Mouse (Mus musculus): ENCODE data around the gene Wdr6. TPM values are rescaled to one million over a fixed set of nuclear protein-coding genes. Genes with fewer than 3 reads are reported as not detected.

Wdr6 gene
- polyA plus RNA-seq, 1 experiment, result 97.4 TPM

DNA sequence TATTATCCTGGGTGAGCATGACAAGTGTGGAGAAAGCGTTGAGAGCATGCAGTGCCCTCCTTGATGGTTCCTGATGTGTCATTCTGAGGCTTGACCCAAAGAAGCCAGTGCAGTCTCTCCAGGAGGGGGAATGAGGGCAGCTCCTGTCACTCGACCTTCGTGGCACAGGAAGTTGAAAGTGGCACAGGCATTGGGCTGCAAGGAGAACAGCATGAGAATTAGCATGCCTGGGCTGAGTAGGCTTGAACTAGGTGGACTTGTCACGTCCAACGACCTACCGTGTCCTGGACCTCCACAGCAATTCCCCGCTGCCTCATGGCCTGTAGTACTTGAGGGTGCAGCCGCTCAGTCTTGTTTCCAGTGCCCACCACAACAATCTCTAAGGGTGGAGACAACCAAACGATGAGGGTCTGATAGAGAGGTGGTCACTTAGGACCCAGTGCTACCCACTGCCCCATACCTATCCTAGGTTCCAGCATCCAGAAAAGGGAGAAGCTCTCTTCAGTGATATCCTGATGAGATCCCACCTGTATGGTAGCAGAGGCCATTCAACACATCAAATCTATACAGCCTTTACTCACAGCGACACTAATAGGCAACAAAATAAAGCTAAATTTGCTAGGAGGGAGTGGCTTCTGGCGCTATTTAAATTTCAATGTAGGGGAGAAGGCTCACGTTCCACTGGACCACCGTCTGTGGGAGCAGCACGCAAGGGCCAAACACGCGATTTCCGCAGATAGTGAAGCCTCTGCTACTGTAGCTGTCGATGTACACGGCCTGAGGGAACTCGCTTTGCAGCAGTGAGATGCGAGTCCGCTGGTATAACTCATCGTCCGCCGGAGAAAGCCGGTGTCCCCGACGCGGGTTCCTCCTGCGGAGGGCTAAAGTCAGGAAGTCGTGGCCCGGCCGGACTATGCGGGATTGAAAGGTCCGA, 12.4 kb downstream of the Wdr6 start:
- peaks cover 10% of the 10 kb centered on the region for H3K4me1 ChIP-seq (ENCODE audit: control insufficient read depth, insufficient read depth, low read length)
- H3K4me3 ChIP-seq (replicated peaks; ENCODE audit: insufficient read depth, low read depth, low read length), result peak overlapping the region; percentile 92
- H3K27ac ChIP-seq (ENCODE audit: insufficient read depth, low read length), result peak overlapping the region; percentile 34
- TF ChIP-seq CTCF (IDR thresholded peaks at IDR 0.05; ENCODE audit: borderline replicate concordance, insufficient read depth, low read depth, low read length) (no peak), POLR2A (IDR thresholded peaks at IDR 0.05; ENCODE audit: borderline replicate concordance, insufficient read depth, low read length) (no peak)
- 10% methylated on average over 35 of the region's 35 CpGs for WGBS
- no peaks in the 10 kb centered on the region for H3K27me3 ChIP-seq (ENCODE audit: control insufficient read depth, insufficient read depth, low read length)
- no peak for DNase-seq

- no peak for DNase-seq
- Histone ChIP-seq H3K4me1 (ENCODE audit: control insufficient read depth, insufficient read depth, low read length) (peaks cover 10% of the 10 kb centered on the region), H3K4me3 (replicated peaks; ENCODE audit: insufficient read depth, low read depth, low read length) (no peak overlapping the region), H3K27me3 (ENCODE audit: control insufficient read depth, insufficient read depth, low read length) (no peaks in the 10 kb centered on the region), H3K27ac (ENCODE audit: insufficient read depth, low read length) (no peak overlapping the region)
- TF ChIP-seq POLR2A (IDR thresholded peaks at IDR 0.05; ENCODE audit: borderline replicate concordance, insufficient read depth, low read length) (no peak), CTCF (IDR thresholded peaks at IDR 0.05; ENCODE audit: borderline replicate concordance, insufficient read depth, low read depth, low read length) (no peak)
- WGBS, result 79% methylated on average over 7 of the region's 7 CpGs
Measured at GRCm38 (mm10) chr9:108564131-108564530, 14.4 kb downstream of the Wdr6 start.

GRCm38 (mm10) chr9:108563671-108564070, 14.9 kb downstream of the Wdr6 start:
- TF ChIP-seq POLR2A (IDR thresholded peaks at IDR 0.05; ENCODE audit: borderline replicate concordance, insufficient read depth, low read length) (no peak), CTCF (IDR thresholded peaks at IDR 0.05; ENCODE audit: borderline replicate concordance, insufficient read depth, low read depth, low read length) (no peak)
- H3K4me1 ChIP-seq (ENCODE audit: control insufficient read depth, insufficient read depth, low read length), result peaks cover 10% of the 10 kb centered on the region
- DNase-seq, result no peak

GRCm38 (mm10) chr9:108560227-108560841, 18.2 kb downstream of the Wdr6 start, which contains the start of gene Impdh2:
Impdh2 (plus strand) TSS chr9:108560286.
- H3K4me3 ChIP-seq (replicated peaks; ENCODE audit: insufficient read depth, low read depth, low read length), result peak within 1 kb of the TSS; percentile 67
- peaks cover 2% of the 10 kb centered on the region; the same call in 1 of the 2 replicates for H3K4me1 ChIP-seq (ENCODE audit: control insufficient read depth, insufficient read depth, low read length)
- WGBS, result under 1% methylated on average over 53 of the region's 53 CpGs
- H3K27me3 ChIP-seq (ENCODE audit: control insufficient read depth, insufficient read depth, low read length), result no peaks in the 10 kb centered on the region
- peak; percentile 81 for TF ChIP-seq POLR2A (IDR thresholded peaks at IDR 0.05; ENCODE audit: borderline replicate concordance, insufficient read depth, low read length)
- TF ChIP-seq CTCF (IDR thresholded peaks at IDR 0.05; ENCODE audit: borderline replicate concordance, insufficient read depth, low read depth, low read length), result no peak
- H3K27ac ChIP-seq (ENCODE audit: insufficient read depth, low read length), result peak within 1 kb of the TSS; percentile 24; the same call in 1 of the 2 replicates
- peak; percentile 92 to 93 for DNase-seq

More at GRCm38 (mm10) chr9:108563671-108564070, 14.9 kb downstream of the Wdr6 start:
- WGBS, result 85% methylated on average over 8 of the region's 8 CpGs
- H3K27ac ChIP-seq (ENCODE audit: insufficient read depth, low read length), result no peak overlapping the region
- no peak overlapping the region for H3K4me3 ChIP-seq (replicated peaks; ENCODE audit: insufficient read depth, low read depth, low read length)
- H3K27me3 ChIP-seq (ENCODE audit: control insufficient read depth, insufficient read depth, low read length), result no peaks in the 10 kb centered on the region

- no peak for TF ChIP-seq POLR2A (IDR thresholded peaks at IDR 0.05; ENCODE audit: borderline replicate concordance, insufficient read depth, low read length)
- TF ChIP-seq CTCF (IDR thresholded peaks at IDR 0.05; ENCODE audit: borderline replicate concordance, insufficient read depth, low read depth, low read length), result no peak
- H3K4me3 ChIP-seq (replicated peaks; ENCODE audit: insufficient read depth, low read depth, low read length), result no peak overlapping the region
- peaks cover 2% of the 10 kb centered on the region; the same call in 1 of the 2 replicates for H3K4me1 ChIP-seq (ENCODE audit: control insufficient read depth, insufficient read depth, low read length)
- 72% methylated on average over 4 of the region's 4 CpGs for WGBS
- H3K27ac ChIP-seq (ENCODE audit: insufficient read depth, low read length), result no peak overlapping the region
- no peaks in the 10 kb centered on the region for H3K27me3 ChIP-seq (ENCODE audit: control insufficient read depth, insufficient read depth, low read length)
- no peak for DNase-seq
Measured at GRCm38 (mm10) chr9:108559169-108559568, 19.4 kb downstream of the Wdr6 start.

DNA sequence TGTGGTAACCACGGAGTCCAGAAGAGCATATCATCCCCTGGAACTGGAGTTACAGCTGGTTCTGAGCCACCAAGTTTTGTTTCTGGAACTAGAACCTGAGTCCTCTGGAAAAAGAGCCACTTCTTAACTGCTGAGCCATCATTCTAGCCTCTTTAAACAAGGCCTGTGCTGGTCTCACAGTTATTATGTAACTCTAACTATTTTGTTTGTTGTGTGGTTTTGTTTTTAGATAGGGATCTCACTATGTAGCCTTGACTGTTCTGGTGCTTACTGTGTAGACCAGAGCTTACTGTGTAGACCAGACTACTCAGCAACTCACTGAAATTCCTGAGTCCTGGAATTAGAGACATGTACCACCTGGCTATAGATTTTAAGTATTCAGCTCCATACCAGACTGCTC, 31.7 kb downstream of the Wdr6 start:
- Histone ChIP-seq H3K27ac (ENCODE audit: insufficient read depth, low read length) (no peak overlapping the region), H3K4me3 (replicated peaks; ENCODE audit: insufficient read depth, low read depth, low read length) (no peak overlapping the region), H3K4me1 (ENCODE audit: control insufficient read depth, insufficient read depth, low read length) (no peaks in the 10 kb centered on the region), H3K27me3 (ENCODE audit: control insufficient read depth, insufficient read depth, low read length) (no peaks in the 10 kb centered on the region)
- 81% methylated on average over 1 of the region's 1 CpGs for WGBS
- no peak for DNase-seq
- no peak for TF ChIP-seq POLR2A (IDR thresholded peaks at IDR 0.05; ENCODE audit: borderline replicate concordance, insufficient read depth, low read length)

- 69% methylated on average over 3 of the region's 3 CpGs for WGBS
Measured at GRCm38 (mm10) chr9:108545986-108546385, 32.6 kb downstream of the Wdr6 start.

More at GRCm38 (mm10) chr9:108545986-108546385, 32.6 kb downstream of the Wdr6 start:
- TF ChIP-seq POLR2A (IDR thresholded peaks at IDR 0.05; ENCODE audit: borderline replicate concordance, insufficient read depth, low read length), result no peak
- TF ChIP-seq CTCF (IDR thresholded peaks at IDR 0.05; ENCODE audit: borderline replicate concordance, insufficient read depth, low read depth, low read length), result no peak
- no peak for DNase-seq
- Histone ChIP-seq H3K27ac (ENCODE audit: insufficient read depth, low read length) (no peak overlapping the region), H3K27me3 (ENCODE audit: control insufficient read depth, insufficient read depth, low read length) (no peaks in the 10 kb centered on the region), H3K4me1 (ENCODE audit: control insufficient read depth, insufficient read depth, low read length) (no peaks in the 10 kb centered on the region), H3K4me3 (replicated peaks; ENCODE audit: insufficient read depth, low read depth, low read length) (no peak overlapping the region)
